Mouse (Mus musculus): Measurements from ENCODE around the gene Ptges2.

Ptges2 gene

DNA sequence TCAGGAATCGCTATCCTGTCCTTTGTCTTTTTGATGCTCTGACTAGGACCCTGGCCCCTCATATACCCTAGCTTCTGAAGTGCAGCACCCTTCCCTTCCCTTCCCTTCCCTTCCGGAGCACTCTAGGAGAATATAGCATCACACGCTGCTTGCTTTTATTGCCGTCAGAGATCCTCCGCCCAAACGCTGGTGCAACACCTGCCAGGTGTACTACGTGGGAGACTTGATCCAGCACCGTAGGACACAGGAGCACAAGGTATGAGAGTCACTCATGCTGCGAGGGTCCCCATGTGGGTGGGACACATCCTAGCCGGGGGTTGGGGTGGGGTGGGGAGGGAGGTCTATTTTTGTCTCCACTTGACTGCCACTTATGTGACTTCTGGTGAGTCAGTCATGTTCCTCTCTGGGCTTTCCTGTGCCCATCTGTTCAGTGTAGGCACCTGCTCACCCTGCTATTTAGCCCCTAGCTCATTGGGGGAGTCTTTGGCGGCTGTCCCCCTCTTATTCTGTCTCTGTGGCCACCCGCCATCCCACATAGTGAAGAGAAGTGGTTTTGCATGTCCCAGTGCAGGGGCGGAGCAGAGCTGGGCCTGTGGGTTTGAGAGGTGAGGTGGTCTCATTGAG is 20.3 kb upstream of the Ptges2 start:
- no peak for DNase-seq (ENCODE audit: low spot score)

DNA sequence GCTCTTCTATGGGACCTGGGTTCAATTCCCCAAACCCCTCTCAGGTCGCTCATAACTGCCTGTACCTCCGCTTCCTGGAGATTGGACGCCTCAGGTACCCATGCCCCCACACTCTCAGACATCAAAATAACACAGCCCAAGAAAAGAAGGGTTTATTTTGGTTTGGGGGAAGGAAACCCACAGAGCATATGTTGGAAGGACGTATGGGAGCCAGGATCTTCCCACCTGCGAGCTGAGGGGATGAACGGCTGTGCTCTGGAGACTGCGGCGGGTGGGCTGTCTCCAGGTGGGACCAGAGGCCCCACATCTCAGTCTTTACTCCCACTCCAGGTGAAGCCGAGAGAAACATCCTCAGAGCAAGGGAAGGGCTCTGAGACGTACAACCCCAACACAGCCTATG is 18.7 kb upstream of the Ptges2 start:
- no peak for DNase-seq (ENCODE audit: low spot score)

DNA sequence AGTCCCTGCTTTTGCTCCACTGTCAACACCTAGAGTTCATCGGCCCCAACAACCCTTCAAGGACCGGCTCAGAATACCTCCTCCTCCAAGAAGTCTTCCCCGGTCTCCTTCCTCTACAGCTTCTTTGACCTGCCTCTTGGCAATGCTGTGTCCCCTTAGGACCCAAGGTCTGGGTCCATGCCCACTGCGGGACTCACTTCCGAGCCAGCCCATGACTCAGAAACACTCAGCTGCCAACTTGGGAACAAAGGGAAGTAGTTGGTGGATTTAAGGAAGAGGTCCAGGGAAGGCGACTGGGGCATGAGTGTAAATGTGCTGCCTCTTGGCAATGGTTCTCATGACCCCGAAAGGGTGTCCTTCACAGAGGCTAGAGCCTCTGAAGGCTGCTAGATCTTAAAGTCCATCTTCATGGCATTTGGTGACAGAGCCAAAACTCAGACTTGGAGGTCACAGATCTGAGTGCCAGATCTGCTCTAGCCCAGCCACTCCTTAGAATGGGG is 15.6 kb upstream of the Ptges2 start:
- DNase-seq (ENCODE audit: low spot score), result no peak

DNA sequence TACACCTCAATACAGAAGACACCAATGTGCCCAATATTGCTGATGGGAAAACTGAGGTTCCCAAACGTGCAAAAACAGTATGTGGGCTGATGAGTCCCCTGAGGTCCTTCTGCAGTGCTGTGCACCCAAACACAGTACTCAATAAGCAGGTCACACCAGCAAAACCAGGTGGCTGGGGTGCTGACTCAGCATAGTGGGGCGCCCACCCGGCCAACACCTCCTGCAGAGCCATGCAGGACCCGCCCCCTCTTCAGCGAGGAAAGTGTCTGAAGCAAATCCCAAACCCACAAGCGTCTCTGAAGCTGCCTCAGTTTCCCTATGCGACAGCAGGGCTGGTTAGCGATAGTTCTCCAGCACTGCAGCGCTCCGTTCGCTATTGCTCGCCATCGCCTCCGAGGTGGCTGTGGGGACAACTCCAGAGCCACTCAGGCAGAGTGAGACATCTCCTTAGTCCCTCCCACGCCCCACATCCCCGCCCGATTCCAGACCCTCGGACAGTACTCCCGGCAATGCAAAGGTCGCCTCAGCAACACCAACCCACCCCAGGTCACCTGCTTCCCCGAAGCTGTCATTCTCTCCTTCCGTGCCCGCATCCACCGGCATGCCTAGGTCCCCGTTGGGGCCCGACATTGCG is 14.4 kb upstream of the Ptges2 start:
- peak; percentile 52 for DNase-seq (ENCODE audit: low spot score)

DNA sequence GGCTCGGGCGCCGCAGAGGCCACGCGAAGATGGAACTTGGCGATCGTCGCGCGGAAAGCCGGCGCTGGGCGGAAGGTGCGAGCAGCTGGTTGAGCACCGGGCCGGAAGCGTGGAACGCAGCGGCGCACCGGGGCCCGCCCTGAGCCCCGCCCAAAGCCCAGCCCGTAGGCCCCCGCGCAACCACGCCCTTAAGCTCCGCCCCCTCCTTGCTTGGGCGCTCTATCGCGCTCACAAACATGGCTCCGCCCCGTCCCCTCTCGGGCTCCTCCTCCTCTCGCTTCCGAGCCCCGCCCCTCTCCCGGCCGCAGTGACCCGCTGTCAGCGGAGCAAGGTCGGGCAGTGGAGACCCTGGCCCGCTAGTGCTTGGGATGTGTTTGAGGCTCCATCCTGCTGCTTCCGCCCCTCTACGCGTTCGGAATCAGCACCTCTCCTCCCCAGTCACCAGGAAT is 13.9 kb upstream of the Ptges2 start, which contains the start of gene 1110008P14Rik:
1110008P14Rik (minus strand) TSS at position 164 of the 449 bp plus-strand sequence.
- peak; percentile 97 for DNase-seq (ENCODE audit: low spot score)

DNA sequence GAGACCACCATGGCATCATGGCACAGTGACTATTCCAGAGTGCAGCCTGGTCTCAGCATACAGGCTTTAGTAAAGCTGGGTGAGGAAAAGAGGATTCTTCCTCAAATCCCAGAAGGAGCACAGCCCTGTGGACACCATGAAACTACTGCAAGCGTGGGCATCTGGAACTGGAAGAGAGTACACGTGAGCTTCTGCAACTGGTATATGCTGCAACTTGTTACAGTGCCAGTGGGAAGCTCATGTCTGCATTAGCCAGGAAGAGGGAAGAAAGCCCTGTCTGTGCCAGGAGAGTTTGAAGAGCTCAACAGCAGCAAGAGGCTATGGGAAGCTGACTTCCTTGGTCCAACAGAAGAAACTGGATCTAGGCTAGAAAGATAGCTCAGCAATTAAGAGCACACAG is 13.0 kb upstream of the Ptges2 start:
- DNase-seq (ENCODE audit: low spot score), result no peak

DNA sequence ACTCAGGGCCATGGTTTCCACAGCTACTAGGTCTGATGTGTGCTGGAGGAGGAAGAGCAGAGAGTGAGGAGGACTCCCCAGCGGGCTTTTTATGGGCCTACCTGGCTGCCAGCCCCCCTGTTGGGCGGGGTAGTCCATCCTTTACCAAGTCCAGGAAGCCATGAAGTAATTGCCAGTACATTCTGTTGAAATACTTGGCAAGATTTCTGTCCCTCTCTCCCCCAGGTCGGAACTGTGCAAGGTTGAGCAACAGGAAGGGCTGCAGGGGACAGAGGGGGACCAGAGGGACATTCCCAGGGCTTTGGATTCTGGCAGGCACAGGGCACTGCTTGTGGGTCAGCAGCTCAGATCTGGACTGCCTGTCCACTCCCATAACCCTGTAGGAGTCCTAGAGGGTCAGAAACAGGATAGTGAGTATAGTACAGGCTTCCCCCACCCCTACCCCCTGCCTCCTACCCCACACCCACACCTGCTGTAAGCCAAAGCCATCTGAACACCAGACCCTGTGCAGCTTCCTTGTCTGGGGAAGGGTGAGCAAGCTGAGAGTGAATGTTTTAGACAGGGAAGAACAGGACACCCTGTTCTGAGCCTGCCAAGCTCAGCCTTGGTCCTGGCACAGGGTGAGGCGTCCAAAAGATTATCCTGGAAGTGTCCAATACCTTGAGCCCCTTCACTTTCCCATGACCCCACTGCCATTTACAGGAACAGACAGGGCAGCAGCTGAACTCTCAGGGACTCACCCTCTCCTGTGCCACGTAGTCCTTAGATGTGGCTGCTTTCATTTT is 7.8 kb upstream of the Ptges2 start, which contains the start of gene Lcn2:
Lcn2 (minus strand) TSS at position 547 of the 785 bp plus-strand sequence.
- DNase-seq (ENCODE audit: low spot score), result no peak

DNA sequence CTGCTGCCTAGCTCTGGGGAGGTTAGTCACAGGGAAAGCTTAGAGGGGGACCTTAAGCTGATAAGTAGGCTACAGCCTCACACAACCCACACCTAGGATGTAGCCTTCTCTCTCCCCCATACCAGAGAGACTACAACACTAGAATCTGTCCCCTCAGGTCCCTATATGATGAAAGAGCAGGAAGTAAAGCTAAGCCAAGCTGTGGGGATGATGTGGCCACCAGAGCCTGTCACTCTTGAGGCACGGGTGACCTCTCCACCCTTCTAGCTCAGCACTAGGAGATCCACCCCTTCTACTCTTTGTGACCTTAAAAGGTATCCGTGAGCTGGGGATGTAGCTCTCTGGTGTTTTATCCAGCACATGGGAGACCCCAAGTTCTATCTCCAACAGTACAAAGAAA is 6.5 kb upstream of the Ptges2 start:
- no peak for DNase-seq (ENCODE audit: low spot score)

DNA sequence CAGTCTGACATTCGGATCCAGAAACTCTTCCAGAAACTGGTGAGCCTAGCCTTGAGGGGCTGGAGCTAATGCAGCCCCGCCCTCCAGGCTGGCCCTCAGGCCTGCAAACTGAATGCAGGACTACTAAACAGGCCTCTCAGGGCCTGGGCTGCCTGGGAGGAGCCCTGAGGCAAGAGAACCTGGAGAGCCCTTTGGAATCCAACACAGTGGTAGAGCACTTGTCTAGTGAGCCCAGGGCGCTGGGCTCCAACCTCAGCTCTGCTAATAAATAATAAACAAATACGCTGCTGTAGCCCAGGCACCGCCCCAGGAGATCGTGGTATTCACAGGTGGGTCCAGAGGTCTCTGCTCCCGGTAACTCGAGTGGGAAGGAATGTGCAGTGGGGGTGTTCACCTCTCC is 4.8 kb upstream of the Ptges2 start:
- no peak for DNase-seq (ENCODE audit: low spot score)

DNA sequence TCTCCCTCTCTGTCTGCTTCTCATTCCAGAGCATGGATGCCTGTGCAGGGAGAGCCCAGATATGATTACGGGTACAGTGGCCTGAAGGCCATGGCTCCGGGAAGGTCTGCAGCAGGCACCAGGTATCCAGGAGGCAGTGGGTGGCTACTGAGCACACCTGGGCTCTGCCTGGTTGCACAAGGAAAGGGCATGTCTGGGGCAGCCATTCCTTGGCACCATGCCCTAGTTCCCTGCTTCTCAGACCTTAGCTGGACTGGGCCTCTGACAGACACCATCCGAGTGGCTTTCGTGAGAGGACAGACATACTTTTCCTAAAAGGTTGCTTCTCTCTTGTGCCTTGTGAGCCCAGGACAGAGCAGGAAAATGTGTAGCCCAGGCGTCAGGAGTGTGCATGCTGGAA is 3.6 kb upstream of the Ptges2 start:
- no peak for DNase-seq (ENCODE audit: low spot score)

DNA sequence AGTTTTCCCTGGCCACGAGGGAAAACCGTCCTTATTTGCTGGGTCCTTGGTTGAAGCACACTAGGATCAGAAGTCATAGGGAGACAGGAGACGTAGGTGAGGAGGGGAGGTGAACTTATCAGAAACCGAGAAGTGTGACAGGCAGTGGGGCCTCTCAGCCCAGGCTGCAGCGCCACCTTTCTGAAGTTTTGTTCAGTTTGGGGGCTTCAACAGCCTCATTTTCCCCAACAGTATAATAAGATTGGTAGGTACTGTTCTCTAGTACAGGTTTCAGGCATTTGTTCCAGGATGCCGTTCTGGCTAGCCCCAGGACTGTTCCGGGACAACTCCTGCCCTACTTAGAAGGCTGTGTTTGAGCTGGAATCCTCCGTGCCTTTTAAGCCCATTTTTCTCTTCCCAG is 723 bp upstream of the Ptges2 start:
- peak; percentile 55 for DNase-seq (ENCODE audit: low spot score)

DNA sequence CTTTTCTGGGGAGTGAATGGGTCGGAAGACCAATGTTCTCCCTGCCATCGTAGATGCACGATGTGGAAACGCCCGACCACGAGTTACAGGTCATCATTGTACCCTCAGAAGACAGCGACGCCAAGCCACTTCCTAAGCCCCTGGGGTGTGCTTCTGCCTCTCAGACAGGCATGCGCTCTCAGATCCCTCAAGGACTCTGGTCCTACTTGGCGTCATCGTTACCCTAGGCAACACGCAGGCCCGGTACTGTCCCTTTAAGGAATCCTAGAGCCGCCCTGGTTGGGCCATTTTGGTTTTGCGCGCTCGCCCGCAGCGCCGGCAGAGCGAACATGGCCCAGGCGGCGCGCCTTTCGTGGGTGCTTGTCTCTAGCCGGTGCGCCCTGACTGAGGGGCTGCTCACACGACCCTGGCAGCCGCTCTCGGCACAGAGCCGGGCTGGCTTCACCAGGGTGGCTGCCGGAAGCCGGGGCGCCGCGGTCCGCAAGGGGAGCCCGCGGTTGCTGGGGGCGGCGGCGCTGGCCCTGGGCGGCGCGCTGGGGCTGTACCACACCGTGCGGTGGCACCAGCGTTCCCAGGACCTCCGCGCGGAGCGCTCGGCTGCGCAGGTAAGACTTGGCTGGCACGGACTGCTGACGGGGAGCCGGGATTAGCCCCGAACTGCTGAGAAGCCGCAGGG is 388 bp downstream of the Ptges2 start:
- peak; percentile 91 for DNase-seq (ENCODE audit: low spot score)

DNA sequence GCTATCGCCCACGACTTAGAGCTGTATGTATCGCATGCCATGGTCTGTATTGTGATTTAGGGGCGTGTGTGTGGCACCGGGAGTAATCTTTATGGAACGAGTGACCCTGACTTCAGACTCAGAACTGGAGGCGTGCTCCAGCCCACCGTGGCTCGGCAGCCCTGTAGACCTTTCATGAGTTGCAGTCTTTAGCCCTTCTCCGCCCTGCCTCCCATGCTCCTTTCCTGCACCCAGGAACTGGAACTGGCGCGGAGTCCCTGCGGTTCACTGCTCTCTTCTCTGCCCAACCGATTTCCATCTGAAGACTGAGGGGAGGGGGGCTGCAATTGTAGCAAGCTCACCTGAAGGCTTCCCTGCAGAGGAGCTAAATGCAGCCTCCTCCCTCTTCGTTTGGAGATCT is 999 bp downstream of the Ptges2 start:
- DNase-seq (ENCODE audit: low spot score), result no peak

DNA sequence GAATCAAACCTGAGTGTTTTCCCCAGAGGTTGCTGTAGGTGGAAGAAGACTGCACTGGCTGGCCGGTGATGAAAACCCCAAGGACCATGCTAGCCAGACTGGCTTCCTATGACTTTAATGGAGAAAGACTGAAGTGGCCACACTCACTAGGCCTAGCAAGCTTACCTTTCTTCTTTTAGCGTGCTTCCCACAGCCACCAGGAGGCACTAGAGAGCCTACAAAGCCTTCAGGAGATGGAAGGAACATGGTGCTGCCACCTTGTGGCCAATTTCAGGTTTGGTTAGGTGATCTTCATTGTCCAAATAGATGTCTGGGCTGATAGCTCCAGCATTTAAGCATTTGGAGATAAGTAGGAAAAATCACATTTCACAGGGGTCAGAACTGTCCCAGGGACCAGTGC is 9.0 kb downstream of the Ptges2 start:
- DNase-seq (ENCODE audit: low spot score), result peak; percentile 100

DNA sequence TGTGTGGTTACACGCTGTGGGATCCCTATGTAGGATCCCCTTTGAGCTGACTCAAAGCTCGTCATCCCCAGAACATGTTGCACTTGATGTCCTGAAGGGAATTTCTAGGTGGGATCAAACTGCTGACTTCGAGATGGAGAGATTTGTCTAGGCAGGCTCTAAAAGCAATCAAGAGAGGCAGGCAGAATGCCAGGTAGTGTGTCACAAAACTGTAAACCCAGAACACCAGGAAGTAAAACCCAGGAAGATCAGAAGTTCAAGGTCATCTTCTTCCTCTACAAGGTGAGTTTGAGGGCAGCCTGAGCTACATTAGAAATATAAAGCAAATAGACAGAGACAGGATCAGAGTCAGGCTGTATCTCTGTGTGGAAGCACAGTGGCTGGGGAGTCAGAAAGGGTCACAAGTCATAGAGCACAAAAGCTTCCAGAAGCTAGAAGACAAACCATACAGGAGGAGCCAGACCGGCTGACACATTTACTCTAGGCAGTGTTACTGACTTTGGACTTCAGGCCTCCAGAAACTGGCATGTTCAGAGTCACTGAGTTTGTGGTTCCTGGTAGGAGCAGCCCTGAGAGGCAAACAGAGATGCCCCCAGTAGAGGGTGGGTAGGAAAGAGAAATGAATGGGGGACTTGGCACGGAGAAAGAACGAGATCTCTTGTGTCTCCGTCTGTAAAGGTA is 11.6 kb downstream of the Ptges2 start:
- no peak for DNase-seq (ENCODE audit: low spot score)

DNA sequence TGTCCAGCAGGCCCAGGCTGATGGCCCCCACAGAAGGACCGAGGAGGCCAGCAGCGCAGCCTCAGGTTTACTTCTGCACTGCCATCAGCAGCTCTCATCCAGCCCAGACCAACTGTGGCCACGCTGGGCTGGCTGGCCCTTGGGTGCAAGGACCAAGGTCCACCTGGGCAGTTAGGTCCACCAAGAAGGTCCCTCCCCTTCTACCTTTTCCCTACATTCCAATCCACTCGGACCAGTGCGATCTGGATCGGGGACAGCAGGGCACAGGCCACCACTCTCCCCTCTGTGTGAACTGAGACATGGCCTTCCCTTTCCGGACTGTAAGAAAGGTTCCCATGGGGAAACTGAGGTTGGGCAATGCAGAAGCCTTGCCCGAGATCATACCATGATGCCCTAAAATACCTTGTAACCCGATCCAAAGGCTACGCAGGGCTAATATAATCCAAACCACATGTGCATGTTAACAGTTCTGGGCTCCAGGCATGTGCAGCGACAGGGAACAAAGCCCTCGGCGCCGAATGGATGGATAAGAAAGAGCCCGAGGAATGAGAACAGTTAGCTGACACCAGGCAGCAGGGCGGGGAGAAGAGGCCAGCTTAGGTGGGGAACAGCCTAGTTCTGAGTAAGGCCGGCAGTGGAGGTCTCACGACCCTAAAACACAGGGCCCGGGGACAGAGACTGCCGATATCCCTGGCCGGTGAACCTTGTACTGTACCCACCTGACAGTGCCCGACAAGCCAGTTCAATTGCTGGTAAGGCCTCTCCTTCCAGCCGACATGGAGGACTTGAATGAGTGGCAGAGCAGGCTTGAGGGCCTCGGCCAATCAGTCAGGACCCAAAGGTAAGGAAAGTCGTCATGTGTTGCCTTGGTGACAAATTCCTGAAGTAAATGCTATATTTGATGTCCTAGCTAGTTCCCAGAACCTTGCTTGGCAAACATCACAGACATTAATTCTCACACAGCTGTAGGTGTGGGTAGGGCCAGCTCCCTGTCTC is 13.0 kb downstream of the Ptges2 start:
- DNase-seq (ENCODE audit: low spot score), result no peak

DNA sequence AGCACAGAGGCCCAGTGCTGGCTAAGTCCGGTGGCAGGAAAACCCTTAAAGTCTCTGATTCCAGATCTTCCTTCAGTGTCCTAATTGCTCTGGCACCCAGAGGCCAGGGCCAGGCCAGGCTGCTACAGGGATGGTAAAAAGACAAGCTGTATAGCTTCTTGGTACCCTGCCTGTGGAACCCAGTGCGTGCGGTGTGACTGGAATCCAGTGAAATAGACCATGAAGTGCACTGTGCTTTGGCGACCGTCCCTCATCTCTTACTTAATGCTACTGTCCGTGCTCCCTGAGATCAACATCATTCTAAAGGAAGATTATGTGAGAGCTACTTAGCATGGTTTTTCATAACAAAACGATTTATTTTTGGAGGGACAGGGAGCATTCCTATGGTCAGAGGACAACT is 15.7 kb downstream of the Ptges2 start:
- DNase-seq (ENCODE audit: low spot score), result no peak

DNA sequence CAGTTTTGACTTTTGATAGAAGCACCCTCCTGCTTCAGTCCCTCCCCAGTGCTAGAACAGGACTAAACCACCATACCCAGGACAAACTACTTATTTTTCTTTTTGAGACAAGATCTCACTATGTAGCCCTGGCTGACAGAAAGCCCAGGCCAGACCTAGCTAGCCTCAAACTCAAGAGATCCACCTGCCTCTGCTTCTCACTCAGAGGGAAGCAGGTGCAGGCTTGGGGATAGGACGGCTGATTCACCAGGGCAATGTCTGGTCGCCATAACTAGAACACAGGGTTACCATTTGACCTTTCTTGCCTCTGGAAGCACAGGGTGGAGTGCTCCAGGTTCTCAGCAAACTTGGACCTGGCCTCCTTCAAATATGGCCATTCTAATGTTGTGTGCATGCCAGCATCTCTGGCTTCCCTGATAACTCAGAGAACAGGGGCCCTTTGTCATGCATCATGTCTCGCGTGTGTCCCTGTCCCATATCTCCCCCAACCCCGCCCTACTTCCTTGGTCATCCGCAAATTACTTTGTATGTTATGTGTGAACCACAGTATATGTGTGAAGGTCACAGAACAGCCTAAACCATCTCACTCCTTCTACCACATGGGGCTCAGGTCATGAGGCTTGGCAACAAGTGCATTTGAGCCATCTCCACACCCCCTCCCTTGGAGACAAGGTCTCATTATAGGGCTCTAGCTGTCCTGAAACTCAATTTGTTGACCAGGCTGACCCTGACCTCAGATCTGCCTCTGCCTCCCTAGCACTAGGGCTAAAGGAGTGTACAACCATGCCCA is 17.2 kb downstream of the Ptges2 start:
- no peak for DNase-seq (ENCODE audit: low spot score)

DNA sequence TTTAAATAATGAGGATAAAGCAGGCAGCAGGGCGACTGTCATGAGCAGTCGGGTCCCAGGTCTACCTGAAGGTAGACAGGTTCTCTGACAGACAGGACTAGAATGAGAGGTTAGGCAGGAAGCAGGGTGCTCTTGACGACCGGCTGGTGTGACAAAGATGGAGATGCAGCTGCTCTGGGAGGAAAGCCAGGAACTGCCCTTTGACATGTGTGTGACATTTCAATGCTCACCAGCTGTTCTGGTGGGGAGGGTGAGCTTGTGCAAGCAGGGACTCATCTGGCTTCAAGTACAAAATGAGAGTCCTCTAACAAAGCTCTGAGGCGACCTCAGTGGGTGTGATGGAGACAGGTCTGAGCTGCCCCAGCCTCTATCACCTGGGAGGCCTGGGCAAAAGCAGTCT is 18.2 kb downstream of the Ptges2 start:
- DNase-seq (ENCODE audit: low spot score), result no peak

DNA sequence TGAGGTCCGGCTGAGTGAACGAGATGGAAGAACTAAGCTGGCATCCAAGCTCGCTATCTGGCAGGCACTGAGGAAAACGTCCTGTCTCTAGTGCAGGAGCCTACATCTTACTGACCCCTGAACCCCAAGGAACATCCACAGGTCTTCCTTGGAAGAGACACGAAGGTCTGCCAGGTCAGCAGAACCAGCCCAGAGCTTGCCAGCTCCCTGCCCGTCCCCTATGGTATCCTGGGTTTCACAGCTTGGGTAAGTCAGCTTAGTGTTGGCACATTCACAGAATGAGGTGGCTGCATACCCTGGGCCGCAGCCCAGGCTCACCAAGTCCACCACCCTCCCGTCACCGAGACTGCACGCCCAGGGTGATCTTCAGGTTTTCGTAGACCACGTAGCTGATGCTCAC is 20.1 kb downstream of the Ptges2 start:
- DNase-seq (ENCODE audit: low spot score), result no peak
